Comparison of ENCODE assay signal across 14 mouse cellular contexts in the genomic region with DNA sequence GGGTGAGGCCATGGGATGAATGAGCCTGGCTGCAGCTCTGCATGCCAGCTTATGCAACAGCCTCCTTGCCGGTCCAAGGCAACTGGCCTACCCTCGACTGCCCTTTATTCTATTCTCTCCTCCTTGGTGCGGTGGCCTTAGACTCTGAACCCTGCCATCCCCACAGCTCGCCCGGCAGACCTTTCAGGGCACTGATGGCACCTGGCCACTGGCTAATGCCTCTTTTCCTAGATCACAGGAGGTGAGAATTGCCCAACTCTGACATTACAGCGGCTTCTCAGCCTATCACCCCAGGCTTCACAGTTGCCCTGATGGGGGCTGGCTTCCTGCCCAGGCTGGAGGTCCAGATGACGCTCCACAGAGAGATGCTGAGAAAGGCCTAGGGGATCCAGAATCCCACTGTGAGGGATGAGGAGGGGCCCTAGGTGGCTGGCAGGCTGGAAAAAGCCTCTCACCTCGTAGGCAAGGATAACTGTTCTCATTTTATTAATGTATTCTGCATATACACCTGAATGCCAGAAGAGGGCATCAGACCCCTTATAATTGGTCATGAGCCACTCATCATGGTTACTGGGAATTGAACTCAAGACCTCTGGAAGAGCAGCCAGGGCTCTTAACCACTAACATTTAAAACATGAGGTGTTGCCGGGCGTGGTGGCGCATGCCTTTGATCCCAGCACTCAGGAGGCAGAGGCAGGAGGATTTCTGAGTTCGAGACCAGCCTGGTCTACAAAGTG. TPM values are rescaled to one million over a fixed set of nuclear protein-coding genes. Genes with fewer than 3 reads are reported as not detected.
DNase-seq lines count a peak whose midpoint lies in the region; TF ChIP-seq lines count a peak whose summit lies in the region.
"Had no signal": no experiment of that assay in that cellular context is flagged by ENCODE, and none has a peak within 500 bp of the region (broad histone marks: within the 10 kb centered on the region; RNA-seq: fewer than 3 reads in every experiment).

No protein-coding gene starts in this region.

- DNase-seq in gastrocnemius, adult 2 months, result no peak
- no peak for DNase-seq in gastrocnemius, adult 8-10 months (ENCODE audit: low spot score in 2 of 2)
- DNase-seq in left cerebral cortex, postnatal 4 days, result peak; percentile 48
- no peak for DNase-seq in left cerebral cortex, postnatal 25 days (ENCODE audit: low spot score in 2 of 2)
- DNase-seq in ES-CJ7 (ENCODE audit: low read depth, low spot score), result peak; percentile 65
- peak; percentile 40 to 86 for DNase-seq in kidney, postnatal 25 days
- no peak for DNase-seq in spleen, postnatal 14 days (ENCODE audit: low spot score in 2 of 2)
- no peak for DNase-seq in yolk sac, embryonic 10.5 days (ENCODE audit: low spot score)
- DNase-seq: adrenal gland, adult 8-10 months; thymus, postnatal 14 days had no signal

- H3K27ac ChIP-seq in gastrocnemius, adult 2 months, result no peak overlapping the region
- H3K27ac ChIP-seq: hindbrain, embryonic 13.5 days; limb, embryonic 15.5 days; macrophage had no signal

- no peak overlapping the region for H3K4me3 ChIP-seq in gastrocnemius, adult 2 months
- H3K4me3 ChIP-seq: hindbrain, embryonic 13.5 days; limb, embryonic 15.5 days; myocyte had no signal

- intact Hi-C loops in gastrocnemius, adult 2 months (cut with DNase I), result no loop called here
- intact Hi-C loops in left cerebral cortex, postnatal 4 days (cut with DNase I), result no loop called here
- intact Hi-C loops in left cerebral cortex, postnatal 25 days (cut with DNase I), result no loop called here

- peak; percentile 45 for TF ChIP-seq CTCF in gastrocnemius, adult 2 months (IDR thresholded peaks at IDR 0.05)

RNA-seq across cellular contexts. Expression of a gene that starts 7.7 kb away (rescaled TPM):
- total RNA-seq in gastrocnemius, adult 2 months (2021), result under 1 TPM in 1 of 2 experiments, not detected in 1; 0.14 TPM
- under 1 TPM in 1 of 4 experiments, not detected in 3; 0.13 TPM for total RNA-seq in gastrocnemius, adult 8-10 months (2022)
- 1 to 10 TPM; 2.3 to 2.9 TPM for total RNA-seq in left cerebral cortex, postnatal 4 days (2021)
- under 1 TPM; 0.50 to 0.82 TPM for total RNA-seq in left cerebral cortex, postnatal 25 days (2021)

RNA-seq across cellular contexts. Expression of a gene that starts 19.7 kb away (rescaled TPM):
- 1 to 10 TPM; 3.4 to 6.0 TPM for total RNA-seq in gastrocnemius, adult 2 months (2021)
- 1 to 10 TPM; 3.7 to 6.7 (median 4.4) TPM for total RNA-seq in gastrocnemius, adult 8-10 months (2022)
- total RNA-seq in left cerebral cortex, postnatal 4 days (2021), result 1 to 10 TPM; 2.3 to 3.5 TPM
- 1 to 10 TPM; 4.0 to 7.1 TPM for total RNA-seq in left cerebral cortex, postnatal 25 days (2021)

RNA-seq across cellular contexts. Expression of a gene that starts 27.3 kb away (rescaled TPM):
- total RNA-seq in gastrocnemius, adult 2 months (2021), result 10 to 100 TPM in 1 of 2 experiments, 1 to 10 TPM in 1; 9.5 to 15.2 TPM
- 10 to 100 TPM in 2 of 4 experiments, 1 to 10 TPM in 2; 7.7 to 14.1 (median 9.8) TPM for total RNA-seq in gastrocnemius, adult 8-10 months (2022)
- total RNA-seq in left cerebral cortex, postnatal 4 days (2021), result 10 to 100 TPM; 36.2 to 37.8 TPM
- total RNA-seq in left cerebral cortex, postnatal 25 days (2021), result 10 to 100 TPM; 25.3 to 29.3 TPM

RNA-seq across cellular contexts. Expression of a gene that starts 30.3 kb away (rescaled TPM):
- total RNA-seq in gastrocnemius, adult 2 months (2021), result under 1 TPM; 0.15 to 0.67 TPM
- 1 to 10 TPM in 1 of 4 experiments, under 1 TPM in 3; 0.24 to 1.0 (median 0.57) TPM for total RNA-seq in gastrocnemius, adult 8-10 months (2022)
- under 1 TPM; 0.36 to 0.46 TPM for total RNA-seq in left cerebral cortex, postnatal 4 days (2021)
- under 1 TPM; 0.69 to 0.92 TPM for total RNA-seq in left cerebral cortex, postnatal 25 days (2021)

RNA-seq across cellular contexts. Expression of a gene that starts 40.3 kb away (rescaled TPM):
- 10 to 100 TPM; 44.7 to 57.0 TPM for total RNA-seq in gastrocnemius, adult 2 months (2021)
- total RNA-seq in gastrocnemius, adult 8-10 months (2022), result 10 to 100 TPM; 52.8 to 58.2 (median 55.1) TPM
- 10 to 100 TPM; 19.9 to 22.6 TPM for total RNA-seq in left cerebral cortex, postnatal 4 days (2021)
- total RNA-seq in left cerebral cortex, postnatal 25 days (2021), result 10 to 100 TPM; 21.4 to 22.6 TPM

Comparison
In these comparisons a context has a peak if more than half of its experiments do, and no peak if none do; other contexts are left out.
1. DNase-seq: peak in left cerebral cortex, postnatal 4 days (single experiment), ES-CJ7 (single experiment) and kidney, postnatal 25 days (2 of 2); none in gastrocnemius, adult 2 months (single experiment), gastrocnemius, adult 8-10 months (0 of 2), left cerebral cortex, postnatal 25 days (0 of 2), spleen, postnatal 14 days (0 of 2) and yolk sac, embryonic 10.5 days (single experiment).